Mouse (Mus musculus): ENCODE measurements around the gene Trmu.

DNA sequence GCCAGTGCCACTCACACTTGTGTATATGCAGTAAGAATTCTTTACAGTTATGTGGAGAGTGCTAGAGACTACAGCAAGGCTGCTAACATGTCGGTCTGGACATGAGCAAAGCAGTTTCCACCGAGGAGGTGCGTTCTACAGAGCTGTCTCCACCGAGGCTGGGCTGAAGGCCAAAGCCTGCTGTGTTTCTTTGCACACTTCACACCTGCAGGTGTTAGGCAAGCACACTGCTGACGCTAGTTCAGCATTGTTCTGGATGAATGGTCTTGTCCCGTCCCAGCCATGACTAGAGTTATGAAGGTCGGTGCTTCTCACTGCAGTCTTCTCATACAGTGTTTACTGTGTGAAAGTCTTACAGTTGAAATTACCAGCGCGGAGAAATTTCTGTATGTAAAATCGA lies 12.9 kb downstream of the Trmu start:
- TF ChIP-seq CTCF (IDR thresholded peaks at IDR 0.05; ENCODE audit: borderline replicate concordance, insufficient read depth, low read depth, low read length) = no peak
- TF ChIP-seq POLR2A (IDR thresholded peaks at IDR 0.05; ENCODE audit: borderline replicate concordance, insufficient read depth, low read length) = no peak

Data from cerebellum, adult 2 months (tissue).